8 mouse cellular contexts compared by ENCODE assay signal in genomic region chr10:84701110-84701509, GRCm38 (mm10). TPM values are rescaled to one million over a fixed set of nuclear protein-coding genes. Genes with fewer than 3 reads are reported as not detected.
DNase-seq lines count a peak whose midpoint lies in the region; ATAC-seq lines count a peak whose summit lies in the region.

No protein-coding gene starts in this region.

- H3K27ac ChIP-seq in kidney, embryonic 16.5 days (ENCODE audit: low read length) = no peak overlapping the region
- H3K27ac ChIP-seq in liver, embryonic 11.5 days (ENCODE audit: low read depth, low read length) = no peak overlapping the region

- H3K9ac ChIP-seq in kidney, embryonic 16.5 days (replicated peaks; ENCODE audit: low read length) = no peak overlapping the region
- H3K9ac ChIP-seq in liver, embryonic 11.5 days (ENCODE audit: low read depth, low read length) = no peak overlapping the region

- H3K27me3 ChIP-seq in kidney, embryonic 16.5 days (ENCODE audit: insufficient read depth, low read length) = no peaks in the 10 kb centered on the region
- H3K27me3 ChIP-seq in liver, embryonic 11.5 days (replicated peaks; ENCODE audit: control insufficient read depth, insufficient read depth, low read length) = no peaks in the 10 kb centered on the region

- peak; percentile 32 for DNase-seq in kidney, adult 11 months
- peak; percentile 36 for DNase-seq in R1 (ENCODE audit: low read depth, low spot score)
- peak; percentile 68 for DNase-seq in heart, adult 8-10 months (ENCODE audit: low spot score)
- no peak for DNase-seq in liver, embryonic 11.5 days (ENCODE audit: low spot score)
- DNase-seq in layer of hippocampus, adult 9-10 months (ENCODE audit: low spot score) = no peak
- no peak for DNase-seq in layer of hippocampus, postnatal 10 days (ENCODE audit: low spot score in 2 of 2)
- DNase-seq in thymus, postnatal 10 days (ENCODE audit: low spot score in 2 of 2) = no peak

- peaks cover 38% of the 10 kb centered on the region for H3K36me3 ChIP-seq in kidney, embryonic 16.5 days (ENCODE audit: insufficient read depth, low read length)
- peaks cover 14% of the 10 kb centered on the region; the same call in 1 of the 2 replicates for H3K36me3 ChIP-seq in liver, embryonic 11.5 days (ENCODE audit: control insufficient read depth, insufficient read depth, low read length)

- ATAC-seq in kidney, embryonic 16.5 days (ENCODE audit: low FRiP score, low TSS enrichment) = no peak
- peak; percentile 53; the same call in 1 of the 2 replicates for ATAC-seq in liver, embryonic 11.5 days (replicated peaks; ENCODE audit: low FRiP score)

- H3K9me3 ChIP-seq in kidney, embryonic 16.5 days (ENCODE audit: low read length) = no peaks in the 10 kb centered on the region
- no peaks in the 10 kb centered on the region for H3K9me3 ChIP-seq in liver, embryonic 11.5 days (ENCODE audit: control insufficient read depth, low read length)

- 81% methylated on average over 8 of the region's 8 CpGs for WGBS in kidney, embryonic 16.5 days
- WGBS in liver, embryonic 11.5 days = 73% methylated on average over 8 of the region's 8 CpGs

- H3K4me3 ChIP-seq in kidney, embryonic 16.5 days (ENCODE audit: low read length) = no peak overlapping the region
- no peak overlapping the region for H3K4me3 ChIP-seq in liver, embryonic 11.5 days (ENCODE audit: low read depth, low read length)

- no peak overlapping the region for H3K4me2 ChIP-seq in kidney, embryonic 16.5 days (replicated peaks; ENCODE audit: low read depth, low read length)
- no peak overlapping the region for H3K4me2 ChIP-seq in liver, embryonic 11.5 days

- no peaks in the 10 kb centered on the region for H3K4me1 ChIP-seq in kidney, embryonic 16.5 days (ENCODE audit: insufficient read depth, low read length)
- peaks cover 9% of the 10 kb centered on the region for H3K4me1 ChIP-seq in liver, embryonic 11.5 days (replicated peaks; ENCODE audit: control insufficient read depth, insufficient read depth, low read length)

RNA-seq across cellular contexts. Expression of gene Rfx4, which starts 54.8 kb away (rescaled TPM):
- 0.20 and 0.33 TPM in 2 replicates for polyA plus RNA-seq in kidney, embryonic 16.5 days (2015; fragmentation: Nextera tagmentation; extraction: Ambion mirVana)
- not detected for total RNA-seq in heart, adult 8-10 months (2022)
- polyA plus RNA-seq in liver, embryonic 11.5 days (2014; fragmentation: Nextera tagmentation; extraction: Ambion mirVana) = not detected in 2 replicates
- total RNA-seq in layer of hippocampus, postnatal 10 days (2021) = 10 to 100 TPM; 12.0 to 14.2 TPM

Comparison
In these comparisons a context has a peak if more than half of its experiments do, and no peak if none do; other contexts are left out.
1. DNase-seq: peak in kidney, adult 11 months (single experiment), R1 (single experiment) and heart, adult 8-10 months (single experiment); none in liver, embryonic 11.5 days (single experiment), layer of hippocampus, adult 9-10 months (single experiment), layer of hippocampus, postnatal 10 days (0 of 2) and thymus, postnatal 10 days (0 of 2).
2. RNA of gene Rfx4, which starts 54.8 kb away (total RNA-seq): 12.0 to 14.2 TPM in layer of hippocampus, postnatal 10 days; not detected in heart, adult 8-10 months; every median in the first group is over 10 times any median in the second.